Mouse (Mus musculus) small intestine, adult 2 months (tissue): Measurements from ENCODE around the gene Lpp.

Source experiments
- CTCF ChIP-seq: fragments of 200-500 bp; IDR thresholded peaks from 2 replicates; pipeline ENCODE4 v1.5.1; 2012; ENCODE audit warnings: low read depth, mild to moderate bottlenecking, control low read depth, inconsistent platforms, low read length, moderate library complexity, mixed read lengths; ENCODE audit not compliant: insufficient replicate concordance, insufficient read length; ENCODE audit errors: extremely low read depth
- POLR2A ChIP-seq: fragments of 200-500 bp; IDR thresholded peaks from 2 replicates; pipeline ENCODE4 v1.6.1; 2012; ENCODE audit warnings: low read depth, mild to moderate bottlenecking, control low read depth, inconsistent platforms, low read length, moderate library complexity

DNA sequence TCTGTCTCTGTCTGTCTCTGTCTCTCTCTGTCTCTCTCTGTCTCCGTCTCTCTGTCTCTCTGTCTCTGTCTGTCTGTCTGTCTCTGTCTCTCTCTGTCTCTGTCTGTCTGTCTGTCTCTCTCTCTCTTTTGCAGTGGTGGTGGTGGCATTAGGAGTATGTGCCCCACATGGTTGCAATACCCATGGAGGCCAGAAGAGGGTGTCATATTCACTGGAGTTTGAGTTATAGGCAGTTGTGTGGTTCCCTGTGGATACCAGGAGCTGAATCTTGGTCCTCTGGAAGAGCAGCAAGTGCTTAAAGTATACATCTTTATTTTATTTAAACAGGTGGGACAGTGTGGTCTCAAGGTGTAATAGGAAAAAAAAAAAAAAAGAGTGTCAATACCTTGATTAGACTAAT is 41.5 kb upstream of the Lpp start:
- TF ChIP-seq CTCF = no peak
- TF ChIP-seq POLR2A = no peak
